Mouse (Mus musculus) C2C12 (cell line): ENCODE measurements around the gene Spg7. TPM values are rescaled to one million over a fixed set of nuclear protein-coding genes. Genes with fewer than 3 reads are reported as not detected.

Source experiments
- H3K27me3 ChIP-seq: one replicate; pipeline ENCODE4 v1.6.1; 2011; ENCODE audit not compliant: control insufficient read depth, insufficient read depth, insufficient read length
- H3K36me3 ChIP-seq: one replicate; pipeline ENCODE4 v1.6.1; 2011; ENCODE audit not compliant: control insufficient read depth, insufficient read depth
- H3K4me3 ChIP-seq: one replicate; pipeline ENCODE4 v1.5.1; 2011; ENCODE audit warnings: mild to moderate bottlenecking, control low read depth; ENCODE audit not compliant: poor library complexity, insufficient read depth, severe bottlenecking
- H3K79me2 ChIP-seq: one replicate; pipeline ENCODE4 v1.6.1; 2011; ENCODE audit not compliant: control insufficient read depth, insufficient read depth
- H3K79me3 ChIP-seq: one replicate; pipeline ENCODE4 v1.6.1; 2011; ENCODE audit warnings: low read depth, control low read depth
- H3ac ChIP-seq: one replicate; pipeline ENCODE3; 2011; ENCODE audit warnings: low read depth; ENCODE audit not compliant: control insufficient read depth, insufficient read length
- CEBPB ChIP-seq: IDR thresholded peaks from one replicate; pipeline ENCODE4 v1.6.1; 2011; ENCODE audit warnings: low read depth, mild to moderate bottlenecking, control low read depth, moderate library complexity
- CTCF ChIP-seq: IDR thresholded peaks from one replicate; pipeline ENCODE4 v1.5.1; 2011; ENCODE audit not compliant: control insufficient read depth, insufficient read depth, insufficient read length
- FOSL1 ChIP-seq: IDR thresholded peaks from one replicate; pipeline ENCODE4 v1.8.0; 2011; ENCODE audit warnings: mild to moderate bottlenecking, low read length; ENCODE audit not compliant: poor library complexity, insufficient read depth, severe bottlenecking
- MAX ChIP-seq: IDR thresholded peaks from one replicate; pipeline ENCODE4 v1.6.1; 2011; ENCODE audit warnings: mild to moderate bottlenecking, control low read depth
- MYOD1 ChIP-seq: IDR thresholded peaks from one replicate; pipeline ENCODE4 v1.6.1; 2011; ENCODE audit warnings: low read depth; ENCODE audit not compliant: control insufficient read depth, insufficient read length
- MYOG ChIP-seq: IDR thresholded peaks from one replicate; pipeline ENCODE4 v1.6.1; 2011; ENCODE audit not compliant: control insufficient read depth, insufficient read length; ENCODE audit errors: extremely low read depth
- USF1 ChIP-seq: IDR thresholded peaks from one replicate; pipeline ENCODE4 v1.6.1; 2011; ENCODE audit warnings: low read depth, mild to moderate bottlenecking, control low read depth, moderate library complexity
- polyA plus RNA-seq: library from polyadenylated mRNA; unstranded; fragments of >200 nt; fragmentation: generic; extraction: Trizol; gene quantifications from one replicate; pipeline ENCODE4 v1.2.1, GENCODE M21; 2012; ENCODE audit warnings: missing spikeins

Spg7 gene
- polyA plus RNA-seq, 1 experiment, result 57.4 TPM

- Histone ChIP-seq H3K27me3 (peaks cover 10% of the 10 kb centered on the region), H3ac (no peak overlapping the region)
Observed at GRCm38 (mm10) chr8:123114644-123115043, 51.9 kb downstream of the Spg7 start.

GRCm38 (mm10) chr8:123117127-123117731 lies 54.5 kb downstream of the Spg7 start, which contains the start of gene Cpne7:
Cpne7 (plus strand) TSS chr8:123117374.
- H3K36me3 ChIP-seq, result no peaks in the 10 kb centered on the region
- no peaks in the 10 kb centered on the region for H3K79me2 ChIP-seq
- H3K79me3 ChIP-seq, result no peaks in the 10 kb centered on the region
- H3ac ChIP-seq, result no peak within 1 kb of the TSS
- H3K27me3 ChIP-seq, result peaks cover 10% of the 10 kb centered on the region
- peak within 1 kb of the TSS; percentile 2 for H3K4me3 ChIP-seq
- TF ChIP-seq FOSL1 (no peak), MYOD1 (no peak), MYOG (no peak), CEBPB (no peak), MAX (no peak), CTCF (no peak), USF1 (no peak)

More at GRCm38 (mm10) chr8:123114644-123115043, 51.9 kb downstream of the Spg7 start:
- TF ChIP-seq FOSL1 (no peak), CEBPB (no peak), MAX (no peak), MYOG (no peak), MYOD1 (no peak), USF1 (no peak), CTCF (no peak)
- H3K4me3 ChIP-seq, result no peak overlapping the region
- H3K79me2 ChIP-seq, result no peaks in the 10 kb centered on the region
- H3K36me3 ChIP-seq, result no peaks in the 10 kb centered on the region
- H3K79me3 ChIP-seq, result no peaks in the 10 kb centered on the region

- Histone ChIP-seq H3K4me3 (peak overlapping the region; percentile 2), H3ac (no peak overlapping the region), H3K79me3 (no peaks in the 10 kb centered on the region), H3K79me2 (no peaks in the 10 kb centered on the region), H3K27me3 (peaks cover 10% of the 10 kb centered on the region), H3K36me3 (no peaks in the 10 kb centered on the region)
- TF ChIP-seq CTCF (no peak), MYOG (no peak), FOSL1 (no peak), MYOD1 (no peak), USF1 (no peak), MAX (no peak), CEBPB (no peak)
Observed at GRCm38 (mm10) chr8:123117744-123118143, 55.0 kb downstream of the Spg7 start.

- H3K27me3 ChIP-seq, result peaks cover 10% of the 10 kb centered on the region
- H3ac ChIP-seq, result no peak overlapping the region
- H3K79me3 ChIP-seq, result no peaks in the 10 kb centered on the region
- no peaks in the 10 kb centered on the region for H3K79me2 ChIP-seq
- TF ChIP-seq FOSL1 (no peak), MAX (no peak), MYOG (no peak)
- H3K36me3 ChIP-seq, result no peaks in the 10 kb centered on the region
- H3K4me3 ChIP-seq, result no peak overlapping the region
Observed at GRCm38 (mm10) chr8:123122059-123122458, 59.3 kb downstream of the Spg7 start.

- H3K36me3 ChIP-seq, result no peaks in the 10 kb centered on the region
- no peak overlapping the region for H3ac ChIP-seq
- no peaks in the 10 kb centered on the region for H3K79me2 ChIP-seq
- peaks cover 4% of the 10 kb centered on the region for H3K27me3 ChIP-seq
- TF ChIP-seq CEBPB (no peak), MYOD1 (no peak), MYOG (no peak), MAX (no peak)
- H3K79me3 ChIP-seq, result no peaks in the 10 kb centered on the region
- H3K4me3 ChIP-seq, result no peak overlapping the region
Observed at GRCm38 (mm10) chr8:123122670-123123069, 59.9 kb downstream of the Spg7 start.

- H3K4me3 ChIP-seq, result no peak overlapping the region
- TF ChIP-seq MYOD1, result no peak
- no peak for TF ChIP-seq USF1
- no peak for TF ChIP-seq MAX
- no peak for TF ChIP-seq CEBPB
- no peak for TF ChIP-seq MYOG
- no peak for TF ChIP-seq CTCF
- no peak for TF ChIP-seq FOSL1
- no peaks in the 10 kb centered on the region for H3K36me3 ChIP-seq
Observed at GRCm38 (mm10) chr8:123126193-123126816, 63.6 kb downstream of the Spg7 start.

More at GRCm38 (mm10) chr8:123126193-123126816, 63.6 kb downstream of the Spg7 start:
- no peak overlapping the region for H3ac ChIP-seq
- H3K79me2 ChIP-seq, result no peaks in the 10 kb centered on the region
- H3K79me3 ChIP-seq, result no peaks in the 10 kb centered on the region
- H3K27me3 ChIP-seq, result no peaks in the 10 kb centered on the region
